In genomic region chr10:75568851-75569250, GRCm38 (mm10) we compare ENCODE assay signal across 17 mouse cellular contexts. TPM values are rescaled to one million over a fixed set of nuclear protein-coding genes. Genes with fewer than 3 reads are reported as not detected.
DNase-seq lines count a peak whose midpoint lies in the region; ATAC-seq and TF ChIP-seq lines count a peak whose summit lies in the region.
"Had no signal": no experiment of that assay in that cellular context is flagged by ENCODE, and none has a peak within 500 bp of the region (broad histone marks: within the 10 kb centered on the region; RNA-seq: fewer than 3 reads in every experiment).

No protein-coding gene starts in this region.

- no peak overlapping the region for H3K9ac ChIP-seq in liver, embryonic 12.5 days
- H3K9ac ChIP-seq in hindbrain, postnatal 0 days (replicated peaks; ENCODE audit: low read length): no peak overlapping the region

- peak overlapping the region; percentile 80 for H3K27ac ChIP-seq in kidney, adult 2 months (ENCODE audit: insufficient read depth, low read depth, low read length)
- H3K27ac ChIP-seq in embryonic facial prominence, embryonic 10.5 days (replicated peaks): 0 out of 2 replicates have a peak overlapping the region, but pooled peaks have one; percentile 10
- no peak overlapping the region for H3K27ac ChIP-seq in liver, embryonic 12.5 days
- no peak overlapping the region for H3K27ac ChIP-seq in hindbrain, postnatal 0 days

- H3K36me3 ChIP-seq in kidney, adult 2 months (ENCODE audit: control insufficient read depth, insufficient read depth, low read length): no peaks in the 10 kb centered on the region
- H3K36me3 ChIP-seq in E14TG2a.4 (ENCODE audit: insufficient read depth, low read length): 0 out of 2 replicates have a peak, but pooled peaks cover 4% of the 10 kb centered on the region
- no peaks in the 10 kb centered on the region for H3K36me3 ChIP-seq in embryonic facial prominence, embryonic 10.5 days (replicated peaks)
- H3K36me3 ChIP-seq in liver, embryonic 12.5 days: no peaks in the 10 kb centered on the region
- no peaks in the 10 kb centered on the region for H3K36me3 ChIP-seq in hindbrain, postnatal 0 days (ENCODE audit: insufficient read depth, low read length)

- TF ChIP-seq POLR2A in kidney, adult 2 months (IDR thresholded peaks at IDR 0.05; ENCODE audit: low read depth, low read length): no peak

- WGBS in kidney, adult 2 months: 18% methylated on average over 4 of the region's 4 CpGs
- 18% methylated on average over 4 of the region's 4 CpGs for WGBS in embryonic facial prominence, embryonic 10.5 days
- 33% methylated on average over 4 of the region's 4 CpGs for WGBS in liver, embryonic 12.5 days (ENCODE audit: insufficient replicate concordance)
- 22% methylated on average over 4 of the region's 4 CpGs for WGBS in hindbrain, postnatal 0 days

- no peaks in the 10 kb centered on the region for H3K9me3 ChIP-seq in E14TG2a.4 (ENCODE audit: low read length)
- no peaks in the 10 kb centered on the region for H3K9me3 ChIP-seq in embryonic facial prominence, embryonic 10.5 days
- no peaks in the 10 kb centered on the region for H3K9me3 ChIP-seq in liver, embryonic 12.5 days (replicated peaks)
- H3K9me3 ChIP-seq in hindbrain, postnatal 0 days (ENCODE audit: low read length): no peaks in the 10 kb centered on the region

- peaks cover 21% of the 10 kb centered on the region; the same call in 1 of the 2 replicates for H3K4me1 ChIP-seq in kidney, adult 2 months (ENCODE audit: control insufficient read depth, insufficient read depth, low read length)
- peaks cover 80% of the 10 kb centered on the region for H3K4me1 ChIP-seq in E14TG2a.4 (replicated peaks; ENCODE audit: low read depth, low read length)
- peaks cover 42% of the 10 kb centered on the region for H3K4me1 ChIP-seq in embryonic facial prominence, embryonic 10.5 days
- H3K4me1 ChIP-seq in liver, embryonic 12.5 days: peaks cover 38% of the 10 kb centered on the region
- H3K4me1 ChIP-seq in hindbrain, postnatal 0 days (ENCODE audit: insufficient read depth, low read length): no peaks in the 10 kb centered on the region

- DNase-seq in kidney, adult 2 months: peak; percentile 47
- DNase-seq in kidney, adult 11 months: no peak
- DNase-seq in embryonic facial prominence, embryonic 10.5 days (ENCODE audit: low spot score): no peak
- no peak for DNase-seq in layer of hippocampus, postnatal 10 days (ENCODE audit: low spot score in 2 of 2)
- DNase-seq in hindbrain, postnatal 0 days (ENCODE audit: low spot score): no peak
- DNase-seq in urinary bladder, adult 2 months (ENCODE audit: low spot score): no peak
- DNase-seq: cerebellum, adult 11 months; layer of hippocampus, adult 9-11 months; lung, adult 2 months; thymus, adult 18-20 months had no signal

- peak overlapping the region; percentile 55 for H3K4me3 ChIP-seq in kidney, adult 2 months (ENCODE audit: insufficient read depth, low read depth, low read length)
- H3K4me3 ChIP-seq in E14TG2a.4 (replicated peaks; ENCODE audit: low read length): peak overlapping the region; percentile 63
- no peak overlapping the region for H3K4me3 ChIP-seq in embryonic facial prominence, embryonic 10.5 days
- 0 out of 2 replicates have a peak overlapping the region, but pooled peaks have one; percentile 8 for H3K4me3 ChIP-seq in liver, embryonic 12.5 days
- H3K4me3 ChIP-seq in hindbrain, postnatal 0 days (ENCODE audit: low read length): no peak overlapping the region

- no peak for TF ChIP-seq CTCF in kidney, adult 2 months (conservative IDR thresholded peaks at IDR 0.05; ENCODE audit: insufficient read depth, insufficient read length, low read depth, low read length)
- TF ChIP-seq CTCF in E14TG2a.4 (conservative IDR thresholded peaks at IDR 0.05; ENCODE audit: low read length): no peak
- no peak for TF ChIP-seq CTCF in hindbrain, postnatal 0 days (IDR thresholded peaks at IDR 0.05; ENCODE audit: low read depth)

- no peaks in the 10 kb centered on the region for H3K27me3 ChIP-seq in kidney, adult 2 months (replicated peaks; ENCODE audit: control insufficient read depth, insufficient read depth, low read length)
- peaks cover 32% of the 10 kb centered on the region for H3K27me3 ChIP-seq in E14TG2a.4 (ENCODE audit: insufficient read depth, low read length)
- H3K27me3 ChIP-seq in embryonic facial prominence, embryonic 10.5 days (replicated peaks; ENCODE audit: low read depth, poor library complexity, severe bottlenecking): peaks cover 25% of the 10 kb centered on the region
- peaks cover 10% of the 10 kb centered on the region for H3K27me3 ChIP-seq in liver, embryonic 12.5 days (replicated peaks)
- H3K27me3 ChIP-seq in hindbrain, postnatal 0 days (ENCODE audit: insufficient read depth, low read length): no peaks in the 10 kb centered on the region

- no peak for ATAC-seq in liver, embryonic 12.5 days
- no peak for ATAC-seq in hindbrain, postnatal 0 days
- ATAC-seq: forebrain, embryonic 16.5 days; hindbrain, embryonic 16.5 days had no signal

- H3K4me2 ChIP-seq in liver, embryonic 12.5 days: peak overlapping the region; percentile 31
- no peak overlapping the region for H3K4me2 ChIP-seq in hindbrain, postnatal 0 days (ENCODE audit: low read depth, low read length)

RNA-seq across cellular contexts. Expression of gene Ggt1, which starts 7.4 kb away (rescaled TPM):
- 881 and 1,007 TPM in 2 replicates for polyA plus RNA-seq in kidney, adult 2 months (2012; rRNA removed)
- 1.5 and 2.3 TPM in 2 replicates for polyA plus RNA-seq in embryonic facial prominence, embryonic 10.5 days (2016; fragmentation: Nextera tagmentation; extraction: Ambion mirVana)
- polyA plus RNA-seq in liver, embryonic 12.5 days (2016; fragmentation: Nextera tagmentation; extraction: Ambion mirVana): 2.6 and 4.7 TPM in 2 replicates
- 1 to 10 TPM; 2.7 to 3.7 TPM for total RNA-seq in layer of hippocampus, postnatal 10 days (2021)
- 3.2 and 7.6 TPM in 2 replicates for total RNA-seq in hindbrain, postnatal 0 days (2014; rRNA removed)
- 1.0 and 1.2 TPM in 2 replicates for polyA plus RNA-seq in hindbrain, postnatal 0 days (2015; fragmentation: Nextera tagmentation; extraction: Ambion mirVana)
- 0.33 and 0.55 TPM in 2 replicates for polyA plus RNA-seq in urinary bladder, adult 2 months (2012; rRNA removed)
- total RNA-seq: gastrocnemius, adult 8-10 months had no signal

RNA-seq across cellular contexts. Expression of gene Lrrc75b, which starts 8.7 kb away (rescaled TPM):
- 2.1 and 2.2 TPM in 2 replicates for polyA plus RNA-seq in kidney, adult 2 months (2012; rRNA removed)
- 1.6 and 2.3 TPM in 2 replicates for polyA plus RNA-seq in embryonic facial prominence, embryonic 10.5 days (2016; fragmentation: Nextera tagmentation; extraction: Ambion mirVana)
- 0.11 and 0.12 TPM in 2 replicates for polyA plus RNA-seq in liver, embryonic 12.5 days (2016; fragmentation: Nextera tagmentation; extraction: Ambion mirVana)
- total RNA-seq in layer of hippocampus, postnatal 10 days (2021): 10 to 100 TPM; 24.0 to 24.7 TPM
- total RNA-seq in hindbrain, postnatal 0 days (2014; rRNA removed): 30.3 and 31.4 TPM in 2 replicates
- polyA plus RNA-seq in hindbrain, postnatal 0 days (2015; fragmentation: Nextera tagmentation; extraction: Ambion mirVana): 26.0 and 26.4 TPM in 2 replicates
- 4.7 and 7.5 TPM in 2 replicates for polyA plus RNA-seq in urinary bladder, adult 2 months (2012; rRNA removed)
- total RNA-seq: common myeloid progenitor, adult 5-6 weeks; megakaryocyte-erythroid progenitor cell, adult 5-6 weeks had no signal

RNA-seq across cellular contexts. Expression of gene Ggt5, which starts 20.3 kb away (rescaled TPM):
- polyA plus RNA-seq in kidney, adult 2 months (2012; rRNA removed): 34.5 and 48.3 TPM in 2 replicates
- 0.75 and 0.77 TPM in 2 replicates for polyA plus RNA-seq in embryonic facial prominence, embryonic 10.5 days (2016; fragmentation: Nextera tagmentation; extraction: Ambion mirVana)
- 0.21 and 0.41 TPM in 2 replicates for polyA plus RNA-seq in liver, embryonic 12.5 days (2016; fragmentation: Nextera tagmentation; extraction: Ambion mirVana)
- 1 to 10 TPM; 2.6 to 2.9 TPM for total RNA-seq in layer of hippocampus, postnatal 10 days (2021)
- 2.8 and 3.4 TPM in 2 replicates for total RNA-seq in hindbrain, postnatal 0 days (2014; rRNA removed)
- polyA plus RNA-seq in hindbrain, postnatal 0 days (2015; fragmentation: Nextera tagmentation; extraction: Ambion mirVana): 2.3 TPM in 2 replicates
- 8.6 and 10.5 TPM in 2 replicates for polyA plus RNA-seq in urinary bladder, adult 2 months (2012; rRNA removed)

RNA-seq across cellular contexts. Expression of gene Gucd1, which starts 51.1 kb away (rescaled TPM):
- polyA plus RNA-seq in kidney, adult 2 months (2012; rRNA removed): 124 and 164 TPM in 2 replicates
- polyA plus RNA-seq in embryonic facial prominence, embryonic 10.5 days (2016; fragmentation: Nextera tagmentation; extraction: Ambion mirVana): 30.0 and 31.9 TPM in 2 replicates
- 46.6 and 50.5 TPM in 2 replicates for polyA plus RNA-seq in liver, embryonic 12.5 days (2016; fragmentation: Nextera tagmentation; extraction: Ambion mirVana)
- total RNA-seq in layer of hippocampus, postnatal 10 days (2021): 10 to 100 TPM; 19.4 to 23.7 TPM
- 42.3 and 44.3 TPM in 2 replicates for total RNA-seq in hindbrain, postnatal 0 days (2014; rRNA removed)
- 12.6 and 15.6 TPM in 2 replicates for polyA plus RNA-seq in hindbrain, postnatal 0 days (2015; fragmentation: Nextera tagmentation; extraction: Ambion mirVana)
- 13.4 and 16.2 TPM in 2 replicates for polyA plus RNA-seq in urinary bladder, adult 2 months (2012; rRNA removed)

RNA-seq across cellular contexts. Expression of gene Snrpd3, which starts 51.5 kb away (rescaled TPM):
- 27.0 and 41.2 TPM in 2 replicates for polyA plus RNA-seq in kidney, adult 2 months (2012; rRNA removed)
- 297 and 303 TPM in 2 replicates for polyA plus RNA-seq in embryonic facial prominence, embryonic 10.5 days (2016; fragmentation: Nextera tagmentation; extraction: Ambion mirVana)
- 119 and 126 TPM in 2 replicates for polyA plus RNA-seq in liver, embryonic 12.5 days (2016; fragmentation: Nextera tagmentation; extraction: Ambion mirVana)
- 100 to 1,000 TPM in 1 of 2 experiments, 10 to 100 TPM in 1; 98.1 to 109 TPM for total RNA-seq in layer of hippocampus, postnatal 10 days (2021)
- total RNA-seq in hindbrain, postnatal 0 days (2014; rRNA removed): 16.4 and 18.0 TPM in 2 replicates
- 133 and 135 TPM in 2 replicates for polyA plus RNA-seq in hindbrain, postnatal 0 days (2015; fragmentation: Nextera tagmentation; extraction: Ambion mirVana)
- 52.9 and 60.3 TPM in 2 replicates for polyA plus RNA-seq in urinary bladder, adult 2 months (2012; rRNA removed)

Comparison
In these comparisons a context has a peak if more than half of its experiments do, and no peak if none do; other contexts are left out.
1. H3K27ac ChIP-seq: peak in kidney, adult 2 months (single experiment) and embryonic facial prominence, embryonic 10.5 days (single experiment); none in liver, embryonic 12.5 days (single experiment) and hindbrain, postnatal 0 days (single experiment).
2. H3K4me3 ChIP-seq: peak in kidney, adult 2 months (single experiment), E14TG2a.4 (single experiment) and liver, embryonic 12.5 days (single experiment); none in embryonic facial prominence, embryonic 10.5 days (single experiment) and hindbrain, postnatal 0 days (single experiment).
3. RNA of gene Ggt1, which starts 7.4 kb away (polyA plus RNA-seq): 881 to 1,007 TPM in kidney, adult 2 months; 2.6 to 4.7 TPM in liver, embryonic 12.5 days, 1.5 to 2.3 TPM in embryonic facial prominence, embryonic 10.5 days, 1.0 to 1.2 TPM in hindbrain, postnatal 0 days and 0.33 to 0.55 TPM in urinary bladder, adult 2 months; every median in the first group is over 100 times any median in the second.